Mouse (Mus musculus): ENCODE measurements around the gene Zfp985.

DNA sequence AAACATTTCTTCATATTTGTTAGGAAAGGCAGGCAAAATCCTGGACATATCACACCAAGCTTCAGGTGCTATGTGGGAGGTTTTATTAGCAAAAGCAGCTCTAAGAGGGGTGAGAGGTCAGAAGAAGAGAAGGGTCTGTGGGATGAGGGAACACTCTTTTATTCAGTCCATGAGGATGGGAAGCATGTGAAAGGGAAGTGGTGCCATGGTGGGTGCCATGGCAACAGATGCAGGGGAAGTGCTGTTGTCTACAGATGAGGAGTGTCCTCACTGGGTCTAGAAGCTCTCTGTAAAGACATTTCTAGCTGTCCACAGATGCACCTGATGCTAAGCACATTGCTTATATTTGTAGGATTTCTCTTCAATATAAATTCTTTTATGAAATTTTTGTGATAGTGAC lies 12.0 kb upstream of the Zfp985 start:
- TF ChIP-seq ZKSCAN1 (IDR thresholded peaks at IDR 0.05; ENCODE audit: borderline replicate concordance, low read depth, low read length), result no peak
- no peak for TF ChIP-seq UBTF (IDR thresholded peaks at IDR 0.05; ENCODE audit: low read depth, low read length)
- no peak for TF ChIP-seq EP300 (IDR thresholded peaks at IDR 0.05; ENCODE audit: low read length)
